Mouse (Mus musculus) ovary, postnatal 36 days (tissue): ENCODE measurements at regions not wholly inside any gene's neighbourhood (a gene's known extent, or its start where the extent isn't known, plus 50 kb on each side); places are given as distances from the start of the nearest gene placed in this dataset.
A peak's percentile ranks its signal among the peaks of the same experiment; 100 is the strongest.
"Not testable (repeated sequence)": the region's sequence is repeated elsewhere in the genome, so short reads cannot be mapped to it uniquely, and the experiment has no call there.

Experiments used
- DNase-seq: peaks from one replicate; pipeline ENCODE4 v3.0.0; 2022; ENCODE audit warnings: low spot score, mixed read lengths

GRCm38 (mm10) chr13:69129056-69129620 is 129.8 kb upstream of the Adcy2 start:
- DNase-seq: no peak

- no peak for DNase-seq
Measured at GRCm38 (mm10) chr13:69127522-69127921, 128.2 kb upstream of the Adcy2 start.

- not testable (repeated sequence) for DNase-seq
Measured at GRCm38 (mm10) chr13:69118743-69119142, 119.4 kb upstream of the Adcy2 start.

GRCm38 (mm10) chr13:69109168-69109567 is 109.8 kb upstream of the Adcy2 start:
- DNase-seq: no peak

- peak; percentile 20 for DNase-seq
Measured at GRCm38 (mm10) chr13:69086613-69087012, 87.3 kb upstream of the Adcy2 start.

- DNase-seq: no peak
Measured at GRCm38 (mm10) chr13:69070336-69070735, 71.0 kb upstream of the Adcy2 start.

GRCm38 (mm10) chr13:69069817-69070216 is 70.5 kb upstream of the Adcy2 start:
- DNase-seq: no peak

GRCm38 (mm10) chr13:69066636-69067035 is 67.3 kb upstream of the Adcy2 start:
- DNase-seq: no peak

GRCm38 (mm10) chr13:69065285-69065684 is 65.9 kb upstream of the Adcy2 start:
- DNase-seq: no peak

- no peak for DNase-seq
Measured at GRCm38 (mm10) chr13:69062692-69063233, 63.4 kb upstream of the Adcy2 start.

- no peak for DNase-seq
Measured at GRCm38 (mm10) chr13:69061436-69061835, 62.1 kb upstream of the Adcy2 start.
